Mouse (Mus musculus): ENCODE measurements around the gene Mafb. TPM values are rescaled to one million over a fixed set of nuclear protein-coding genes. Genes with fewer than 3 reads are reported as not detected.

Gene Mafb
- total and polyA plus RNA-seq, 3 experiments, result 11.4 to 18.1 (median 18.0) TPM

DNA sequence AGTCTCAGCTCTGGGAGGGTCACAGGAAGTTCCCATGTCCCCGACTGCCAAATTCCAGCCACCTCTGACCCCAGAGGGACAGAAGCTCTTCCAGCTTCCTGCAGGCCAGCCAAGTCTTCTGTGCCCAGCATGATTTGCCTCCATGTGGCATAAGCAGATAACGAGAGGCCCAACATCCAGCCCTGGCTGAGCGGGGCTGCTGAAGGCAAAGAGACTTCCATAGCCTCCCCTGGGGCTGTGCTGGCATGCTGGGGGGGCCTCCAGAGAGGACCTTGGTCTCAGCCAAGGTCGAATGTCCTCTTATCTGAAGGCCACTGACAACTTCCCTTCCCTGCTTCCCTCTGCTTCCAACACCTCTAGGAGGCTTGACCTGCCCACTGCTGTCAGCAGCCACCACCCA lies 39.7 kb downstream of the Mafb start:
- DNase-seq, result peak; percentile 75

DNA sequence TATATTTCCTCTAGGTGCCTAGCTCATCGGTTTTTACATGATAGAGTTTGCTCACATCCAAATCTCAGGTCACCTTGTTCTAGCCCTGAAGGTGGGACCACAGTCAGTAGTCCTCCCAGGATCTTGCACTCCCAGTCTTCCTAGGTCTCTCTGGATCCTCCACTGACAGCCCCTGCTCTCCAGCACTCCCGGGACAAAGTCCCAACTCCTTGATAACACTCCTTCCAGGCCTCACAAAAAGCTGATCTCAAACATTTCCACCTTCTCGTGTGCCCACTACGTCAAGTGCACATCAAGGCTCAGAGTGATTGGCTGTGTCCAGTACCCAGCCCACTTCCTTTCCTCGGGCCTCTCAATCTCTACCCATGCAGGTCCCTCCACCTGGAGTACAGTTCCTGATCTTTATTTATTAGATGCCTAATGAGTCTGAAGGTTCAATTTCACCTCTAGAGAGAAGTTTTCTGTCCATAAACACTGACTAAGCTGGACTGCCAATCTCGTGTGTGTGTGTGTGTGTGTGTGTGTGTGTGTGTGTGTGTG lies 41.7 kb downstream of the Mafb start:
- no peak for DNase-seq

- peak; percentile 25 for DNase-seq
Observed at GRCm38 (mm10) chr2:160321829-160322228, 45.0 kb downstream of the Mafb start.

GRCm38 (mm10) chr2:160318255-160318654 lies 48.6 kb downstream of the Mafb start:
- DNase-seq, result no peak

Other genes with a start within 250 kb of the Mafb start
- gene Gm826, start 32.9 kb downstream of the Mafb start, total RNA-seq (2021), result 1 to 10 TPM; 1.9 to 2.4 TPM
- gene Gm826, start 32.9 kb downstream of the Mafb start, polyA plus RNA-seq (2012; rRNA removed), result 0.26 and 0.33 TPM in 2 replicates

Data from adrenal gland, adult 2 months (tissue).